Mouse (Mus musculus): Measurements from ENCODE around the gene Gm10553. TPM values are rescaled to one million over a fixed set of nuclear protein-coding genes. Genes with fewer than 3 reads are reported as not detected.
"Not testable (repeated sequence)": the region's sequence is repeated elsewhere in the genome, so short reads cannot be mapped to it uniquely, and the experiment has no call there.

Gene Gm10553
- polyA plus RNA-seq (2016; fragmentation: Nextera tagmentation; extraction: Ambion mirVana), result not detected in 2 replicates

DNA sequence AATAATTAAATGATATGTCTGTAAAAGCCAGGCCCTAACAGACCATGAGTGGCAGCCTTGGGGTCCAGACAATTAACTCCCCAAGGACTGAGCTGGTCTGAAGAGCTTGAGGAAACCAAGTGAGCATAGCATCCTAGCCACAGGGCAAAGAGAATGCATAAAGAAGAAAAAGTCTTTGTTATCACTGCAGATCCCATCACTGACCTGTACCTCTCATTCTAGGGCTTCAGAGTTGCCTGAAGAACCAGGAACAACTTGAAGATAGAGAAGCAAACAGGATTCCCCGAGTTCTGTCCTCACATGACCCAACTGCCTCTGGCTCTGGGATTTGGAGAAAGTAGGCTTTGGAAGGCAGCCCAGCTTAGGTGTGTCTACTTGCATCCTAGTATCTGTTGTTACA, at the start of gene Gm10553:
TSS of gene Gm10553 (plus strand) at position 301 of the 400 bp plus-strand sequence.
- not testable (repeated sequence) for H3K4me1 ChIP-seq; H3K4me3 ChIP-seq; DNase-seq (ENCODE audit: low spot score); H3K9me3 ChIP-seq (replicated peaks); H3K36me3 ChIP-seq; H3K27me3 ChIP-seq (ENCODE audit: low read depth, poor library complexity, severe bottlenecking); H3K27ac ChIP-seq (replicated peaks)
- 83% methylated on average over 1 of the region's 1 CpGs for WGBS

DNA sequence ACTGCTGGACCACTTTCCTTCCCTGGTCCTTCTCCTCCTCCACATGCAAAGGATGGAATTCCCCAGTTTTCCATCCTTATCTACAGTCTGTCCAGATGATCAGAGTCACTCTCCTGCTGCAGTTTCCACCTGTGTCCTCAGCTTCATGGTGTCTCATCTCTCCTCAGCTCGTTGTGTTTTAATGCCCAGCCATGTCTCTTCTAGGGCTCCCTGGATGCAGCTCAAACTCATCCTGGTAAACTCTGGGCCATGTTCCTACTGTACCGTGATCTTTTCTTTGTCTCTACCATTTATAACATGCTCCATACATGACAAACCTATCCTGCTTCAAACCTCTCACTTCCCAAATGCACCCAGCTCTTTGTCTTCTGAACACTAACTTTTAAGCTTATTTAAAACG, 28.3 kb upstream of the Gm10553 start:
- not testable (repeated sequence) for H3K27me3 ChIP-seq (ENCODE audit: low read depth, poor library complexity, severe bottlenecking); H3K9me3 ChIP-seq (replicated peaks); H3K36me3 ChIP-seq; DNase-seq (ENCODE audit: low spot score); H3K27ac ChIP-seq (replicated peaks); H3K4me1 ChIP-seq; H3K4me3 ChIP-seq
- WGBS, result 62% methylated on average over 3 of the region's 3 CpGs

- not testable (repeated sequence) for H3K27ac ChIP-seq (replicated peaks); H3K4me1 ChIP-seq; H3K27me3 ChIP-seq (ENCODE audit: low read depth, poor library complexity, severe bottlenecking); H3K9me3 ChIP-seq (replicated peaks); H3K36me3 ChIP-seq; DNase-seq (ENCODE audit: low spot score); H3K4me3 ChIP-seq
- WGBS, result 77% methylated on average over 3 of the region's 3 CpGs
Observed at GRCm38 (mm10) chr1:85073099-85073498, 26.9 kb upstream of the Gm10553 start.

- H3K27me3 ChIP-seq (ENCODE audit: low read depth, poor library complexity, severe bottlenecking); H3K9me3 ChIP-seq (replicated peaks); H3K4me1 ChIP-seq; DNase-seq (ENCODE audit: low spot score); H3K36me3 ChIP-seq; H3K27ac ChIP-seq (replicated peaks); H3K4me3 ChIP-seq: not testable (repeated sequence)
- WGBS, result 66% methylated on average over 3 of the region's 3 CpGs
Observed at GRCm38 (mm10) chr1:85084803-85085202, 15.2 kb upstream of the Gm10553 start.

DNA sequence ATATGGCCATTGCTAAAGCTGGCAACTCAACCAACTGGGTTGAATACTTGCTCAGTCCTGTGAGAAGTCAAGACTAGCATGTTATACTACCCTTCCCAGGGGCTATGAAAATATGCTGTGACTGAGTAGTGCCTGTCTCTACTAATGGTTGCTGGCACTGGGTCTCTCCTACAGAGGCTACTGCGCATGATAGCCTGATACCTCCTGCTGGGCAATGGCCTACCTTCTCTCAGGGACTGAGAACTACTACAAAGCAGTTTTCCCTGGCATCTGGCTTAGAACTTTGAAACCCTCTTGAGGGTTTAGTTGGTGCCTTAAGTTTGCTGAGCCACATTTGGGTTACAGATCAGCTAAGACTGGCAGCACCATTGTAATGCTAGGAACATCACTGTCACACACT, 13.8 kb upstream of the Gm10553 start:
- not testable (repeated sequence) for DNase-seq (ENCODE audit: low spot score); H3K27ac ChIP-seq (replicated peaks); H3K27me3 ChIP-seq (ENCODE audit: low read depth, poor library complexity, severe bottlenecking); H3K4me1 ChIP-seq; H3K9me3 ChIP-seq (replicated peaks); H3K4me3 ChIP-seq; H3K36me3 ChIP-seq
- WGBS, result 74% methylated on average over 1 of the region's 1 CpGs

- H3K27ac ChIP-seq (replicated peaks); H3K9me3 ChIP-seq (replicated peaks); H3K27me3 ChIP-seq (ENCODE audit: low read depth, poor library complexity, severe bottlenecking); H3K4me3 ChIP-seq; DNase-seq (ENCODE audit: low spot score); H3K36me3 ChIP-seq; H3K4me1 ChIP-seq: not testable (repeated sequence)
- 58% methylated on average over 1 of the region's 3 CpGs for WGBS
Observed at GRCm38 (mm10) chr1:85092169-85092568, 7.8 kb upstream of the Gm10553 start.

DNA sequence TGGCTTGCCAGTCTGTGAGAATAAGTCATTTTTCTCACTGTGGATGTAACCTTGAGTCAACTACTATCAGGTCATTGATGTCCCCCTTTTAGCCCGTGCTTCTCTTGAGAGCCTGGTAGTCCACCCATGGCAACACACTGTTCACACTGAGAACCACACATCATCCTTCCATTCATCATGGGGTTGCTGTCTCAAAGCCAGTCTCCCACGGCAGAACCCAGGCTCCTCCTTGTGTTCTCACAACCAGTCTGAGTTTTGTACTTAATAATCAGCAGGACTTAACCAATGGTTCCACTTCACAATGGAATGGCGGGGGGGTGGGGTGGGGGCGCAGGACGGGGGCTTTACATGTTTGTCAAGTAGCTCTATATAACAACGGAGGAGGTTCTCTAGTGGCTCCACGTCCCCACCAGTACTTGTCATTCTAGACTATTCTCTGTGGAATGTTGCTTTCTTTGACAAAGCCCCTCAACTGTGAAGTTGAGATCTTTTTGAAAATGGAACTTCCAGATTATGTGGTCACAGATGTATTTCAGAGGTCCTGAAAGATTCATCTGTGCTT, 6.9 kb upstream of the Gm10553 start:
- not testable (repeated sequence) for H3K27me3 ChIP-seq (ENCODE audit: low read depth, poor library complexity, severe bottlenecking); H3K4me3 ChIP-seq

DNA sequence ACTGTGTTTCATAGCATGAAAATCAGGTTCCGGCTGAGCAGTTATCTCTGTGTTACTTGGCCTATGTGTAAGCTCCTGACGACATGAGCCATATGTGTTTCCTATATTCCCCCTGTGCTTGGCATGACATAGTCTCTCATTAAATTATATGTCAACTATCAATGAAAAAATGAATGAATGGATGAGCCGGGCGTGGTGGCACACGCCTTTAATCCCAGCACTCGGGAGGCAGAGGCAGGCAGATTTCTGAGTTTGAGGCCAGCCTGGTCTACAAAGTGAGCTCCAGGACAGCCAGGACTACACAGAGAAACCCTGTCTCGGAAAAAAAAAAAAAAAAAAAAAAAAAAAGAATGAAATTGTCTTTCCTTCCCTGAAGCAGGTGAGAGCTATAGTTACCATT, 883 bp upstream of the Gm10553 start:
- not testable (repeated sequence) for DNase-seq (ENCODE audit: low spot score); H3K4me3 ChIP-seq; H3K9me3 ChIP-seq (replicated peaks); H3K27ac ChIP-seq (replicated peaks); H3K27me3 ChIP-seq (ENCODE audit: low read depth, poor library complexity, severe bottlenecking); H3K4me1 ChIP-seq; H3K36me3 ChIP-seq
- WGBS, result 80% methylated on average over 6 of the region's 7 CpGs

More for the DNA sequence above, 6.9 kb upstream of the Gm10553 start:
- WGBS, result 78% methylated on average over 7 of the region's 7 CpGs
- not testable (repeated sequence) for H3K27ac ChIP-seq (replicated peaks); H3K4me1 ChIP-seq; DNase-seq (ENCODE audit: low spot score); H3K36me3 ChIP-seq
- H3K9me3 ChIP-seq (replicated peaks), result peaks cover 14% of the 10 kb centered on the region

- H3K27ac ChIP-seq (replicated peaks); H3K4me1 ChIP-seq; DNase-seq (ENCODE audit: low spot score); H3K4me3 ChIP-seq; H3K27me3 ChIP-seq (ENCODE audit: low read depth, poor library complexity, severe bottlenecking); H3K36me3 ChIP-seq: not testable (repeated sequence)
- 89% methylated on average over 4 of the region's 4 CpGs for WGBS
- H3K9me3 ChIP-seq (replicated peaks), result peaks cover 13% of the 10 kb centered on the region; the same call in 1 of the 2 replicates
Observed at GRCm38 (mm10) chr1:85101754-85102153, 1.8 kb downstream of the Gm10553 start.

GRCm38 (mm10) chr1:85105336-85105735, 5.4 kb downstream of the Gm10553 start:
- not testable (repeated sequence) for H3K36me3 ChIP-seq; H3K4me1 ChIP-seq; H3K27ac ChIP-seq (replicated peaks); H3K9me3 ChIP-seq (replicated peaks); H3K4me3 ChIP-seq; H3K27me3 ChIP-seq (ENCODE audit: low read depth, poor library complexity, severe bottlenecking); DNase-seq (ENCODE audit: low spot score)
- 82% methylated on average over 4 of the region's 4 CpGs for WGBS

- 75% methylated on average over 5 of the region's 6 CpGs for WGBS
- H3K36me3 ChIP-seq; H3K9me3 ChIP-seq (replicated peaks); H3K4me1 ChIP-seq; H3K27me3 ChIP-seq (ENCODE audit: low read depth, poor library complexity, severe bottlenecking); H3K4me3 ChIP-seq; H3K27ac ChIP-seq (replicated peaks); DNase-seq (ENCODE audit: low spot score): not testable (repeated sequence)
Observed at GRCm38 (mm10) chr1:85106013-85106412, 6.0 kb downstream of the Gm10553 start.

DNA sequence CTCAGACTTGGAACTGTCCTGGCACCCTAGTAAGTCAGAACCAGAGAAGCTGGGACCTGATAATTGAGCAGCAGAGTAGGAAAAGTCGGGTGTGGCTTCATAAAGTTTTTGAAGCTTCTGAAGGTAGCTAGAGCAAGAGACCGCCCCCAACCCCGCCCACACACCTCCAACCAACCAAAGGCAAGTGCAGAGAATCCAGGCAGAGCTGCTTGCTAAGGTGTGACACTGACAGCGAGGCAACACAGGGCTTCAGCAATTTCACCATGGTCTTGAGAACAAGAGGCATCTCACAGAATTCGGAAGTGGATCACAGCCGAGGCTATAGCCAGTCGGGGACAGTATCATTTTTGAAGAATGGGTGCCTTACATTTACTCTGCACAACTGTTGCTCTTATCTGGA, 9.8 kb downstream of the Gm10553 start, which contains the start of gene A530032D15Rik:
TSS of gene A530032D15Rik (minus strand) at position 101 of the 400 bp plus-strand sequence.
- 88% methylated on average over 2 of the region's 7 CpGs for WGBS

GRCm38 (mm10) chr1:85110876-85111275, 10.9 kb downstream of the Gm10553 start:
- not testable (repeated sequence) for H3K27ac ChIP-seq (replicated peaks); DNase-seq (ENCODE audit: low spot score); H3K36me3 ChIP-seq; H3K27me3 ChIP-seq (ENCODE audit: low read depth, poor library complexity, severe bottlenecking); H3K4me3 ChIP-seq; H3K4me1 ChIP-seq
- peaks cover 16% of the 10 kb centered on the region for H3K9me3 ChIP-seq (replicated peaks)
- WGBS, result 78% methylated on average over 3 of the region's 3 CpGs

More for the DNA sequence above, 9.8 kb downstream of the Gm10553 start, which contains the start of gene A530032D15Rik:
- not testable (repeated sequence) for H3K4me1 ChIP-seq; DNase-seq (ENCODE audit: low spot score); H3K36me3 ChIP-seq; H3K27me3 ChIP-seq (ENCODE audit: low read depth, poor library complexity, severe bottlenecking); H3K4me3 ChIP-seq; H3K27ac ChIP-seq (replicated peaks)
- H3K9me3 ChIP-seq (replicated peaks), result peaks cover 16% of the 10 kb centered on the region

DNA sequence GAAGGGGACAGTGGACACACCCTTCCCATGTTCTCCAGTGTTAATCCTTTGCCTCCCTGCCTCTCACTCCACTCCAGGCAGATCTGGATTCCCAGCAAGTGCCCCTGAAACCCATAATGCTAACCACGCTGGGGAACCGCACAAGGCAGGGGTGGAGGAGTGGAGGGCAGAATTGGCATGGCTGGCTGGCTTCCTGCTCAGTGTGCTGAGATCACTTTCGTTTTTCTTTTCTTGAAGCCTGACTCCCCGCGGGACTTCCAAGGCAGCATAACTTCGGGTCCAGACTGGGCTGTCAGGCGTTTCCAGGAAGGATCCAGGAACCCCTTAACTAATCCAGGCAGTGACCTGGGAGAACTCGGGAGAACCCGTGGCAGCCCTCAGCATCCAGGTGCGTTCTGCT, 11.6 kb downstream of the Gm10553 start:
- not testable (repeated sequence) for H3K4me3 ChIP-seq; H3K27me3 ChIP-seq (ENCODE audit: low read depth, poor library complexity, severe bottlenecking); DNase-seq (ENCODE audit: low spot score); H3K4me1 ChIP-seq; H3K27ac ChIP-seq (replicated peaks); H3K36me3 ChIP-seq
- 73% methylated on average over 10 of the region's 10 CpGs for WGBS
- H3K9me3 ChIP-seq (replicated peaks), result peaks cover 16% of the 10 kb centered on the region

Measured in midbrain, embryonic 10.5 days (tissue).